Mouse (Mus musculus) small intestine, adult 2 months (tissue): ENCODE results near the gene Olfr715b.

ENCODE experiments used
- CTCF ChIP-seq: fragments of 200-500 bp; IDR thresholded peaks from 2 replicates; pipeline ENCODE4 v1.5.1; 2012; ENCODE audit warnings: low read depth, mild to moderate bottlenecking, control low read depth, inconsistent platforms, low read length, moderate library complexity, mixed read lengths; ENCODE audit not compliant: insufficient replicate concordance, insufficient read length; ENCODE audit errors: extremely low read depth
- POLR2A ChIP-seq: fragments of 200-500 bp; IDR thresholded peaks from 2 replicates; pipeline ENCODE4 v1.6.1; 2012; ENCODE audit warnings: low read depth, mild to moderate bottlenecking, control low read depth, inconsistent platforms, low read length, moderate library complexity

- TF ChIP-seq CTCF (no peak), POLR2A (no peak)
These were observed 39.5 kb downstream of the Olfr715b start, which contains the start of gene Olfr714 for GRCm38 (mm10) chr7:107070681-107071080.
